Mouse (Mus musculus): ENCODE measurements around the gene Trp53inp2. TPM values are rescaled to one million over a fixed set of nuclear protein-coding genes. Genes with fewer than 3 reads are reported as not detected.
A peak's percentile ranks its signal among the peaks of the same experiment; 100 is the strongest.

The Trp53inp2 gene
- polyA plus RNA-seq, 1 experiment: 211 TPM

DNA sequence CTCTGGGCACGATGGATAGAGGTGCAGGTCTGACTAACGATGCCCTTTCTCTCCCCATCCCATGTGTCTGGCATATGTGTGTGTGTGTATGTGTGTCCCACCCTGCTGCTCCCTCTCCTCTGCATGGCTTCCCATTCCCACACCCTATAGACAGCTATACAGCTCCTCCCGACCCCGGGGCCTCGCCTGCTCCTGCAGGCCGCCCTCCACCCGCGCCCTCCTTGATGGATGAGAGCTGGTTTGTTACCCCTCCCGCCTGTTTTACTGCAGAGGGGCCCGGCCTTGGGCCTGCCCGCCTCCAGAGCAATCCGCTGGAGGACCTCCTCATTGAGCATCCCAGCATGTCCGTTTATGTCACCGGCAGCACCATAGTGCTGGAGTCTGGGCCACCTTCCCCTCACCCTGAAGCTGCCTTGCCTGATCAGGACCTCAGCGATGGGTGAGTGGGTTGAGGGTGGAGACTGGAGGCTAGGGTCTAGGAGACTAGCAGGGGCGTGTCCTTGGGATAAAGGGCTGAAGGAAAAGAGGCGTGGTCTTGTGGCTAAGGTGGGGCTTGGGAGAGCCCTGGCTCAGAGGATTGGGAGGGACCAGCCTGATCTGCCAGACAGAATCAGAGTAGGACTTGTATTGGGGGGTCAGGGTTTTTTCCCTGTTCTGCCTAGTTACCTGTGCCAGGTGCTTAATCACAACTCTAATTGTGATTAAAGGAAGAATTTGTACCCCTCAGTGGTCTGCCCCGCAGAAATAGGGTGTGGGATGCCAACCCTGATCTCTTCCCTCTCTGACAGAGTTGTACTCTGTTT, 5.1 kb downstream of the Trp53inp2 start:
- 56% methylated on average over 18 of the region's 18 CpGs for WGBS
- TF ChIP-seq CTCF (IDR thresholded peaks at IDR 0.05; ENCODE audit: borderline replicate concordance, insufficient read depth, low read depth, low read length) (no peak), POLR2A (IDR thresholded peaks at IDR 0.05; ENCODE audit: borderline replicate concordance, insufficient read depth, low read length) (no peak)
- peak; percentile 26 to 41 for DNase-seq
- H3K27ac ChIP-seq (ENCODE audit: insufficient read depth, low read length): 0 out of 2 replicates have a peak overlapping the region, but pooled peaks have one; percentile 13
- peaks cover 20% of the 10 kb centered on the region for H3K4me1 ChIP-seq (ENCODE audit: control insufficient read depth, insufficient read depth, low read length)
- H3K4me3 ChIP-seq (replicated peaks; ENCODE audit: insufficient read depth, low read depth, low read length): no peak overlapping the region
- no peaks in the 10 kb centered on the region for H3K27me3 ChIP-seq (ENCODE audit: control insufficient read depth, insufficient read depth, low read length)

- peak overlapping the region; percentile 55; the same call in 1 of the 2 replicates for H3K27ac ChIP-seq (ENCODE audit: insufficient read depth, low read length)
- H3K27me3 ChIP-seq (ENCODE audit: control insufficient read depth, insufficient read depth, low read length): no peaks in the 10 kb centered on the region
- H3K4me1 ChIP-seq (ENCODE audit: control insufficient read depth, insufficient read depth, low read length): peaks cover 20% of the 10 kb centered on the region
- H3K4me3 ChIP-seq (replicated peaks; ENCODE audit: insufficient read depth, low read depth, low read length): no peak overlapping the region
- peak; percentile 38 to 59 for DNase-seq
- TF ChIP-seq CTCF (IDR thresholded peaks at IDR 0.05; ENCODE audit: borderline replicate concordance, insufficient read depth, low read depth, low read length): no peak
- no peak for TF ChIP-seq POLR2A (IDR thresholded peaks at IDR 0.05; ENCODE audit: borderline replicate concordance, insufficient read depth, low read length)
- 12% methylated on average over 27 of the region's 27 CpGs for WGBS
These were observed 5.7 kb downstream of the Trp53inp2 start for GRCm38 (mm10) chr2:155386534-155386899.

DNA sequence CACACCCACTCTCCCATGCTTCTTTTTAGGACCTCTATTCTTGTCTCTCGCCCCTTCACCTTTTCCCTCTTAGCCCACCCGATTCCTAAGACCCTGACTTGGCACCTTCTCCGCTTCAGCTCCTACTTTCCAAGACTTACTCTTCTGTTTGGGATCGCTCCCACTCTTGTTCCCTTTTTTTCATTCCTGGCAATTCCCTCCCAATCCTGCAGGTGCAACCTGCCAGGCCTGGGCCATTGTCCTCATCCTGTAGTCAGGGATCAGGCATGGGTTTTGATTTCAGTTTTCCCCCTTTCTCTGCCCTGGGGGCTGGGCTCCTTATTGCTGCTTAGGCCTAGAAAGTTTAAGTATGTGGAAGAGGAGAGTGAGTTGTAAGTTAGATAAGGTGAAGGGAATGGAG, 6.2 kb downstream of the Trp53inp2 start:
- peak in 1 of 2 experiments; percentile 23 for DNase-seq
- TF ChIP-seq POLR2A (IDR thresholded peaks at IDR 0.05; ENCODE audit: borderline replicate concordance, insufficient read depth, low read length) (no peak), CTCF (IDR thresholded peaks at IDR 0.05; ENCODE audit: borderline replicate concordance, insufficient read depth, low read depth, low read length) (no peak)
- no peaks in the 10 kb centered on the region for H3K27me3 ChIP-seq (ENCODE audit: control insufficient read depth, insufficient read depth, low read length)
- H3K4me1 ChIP-seq (ENCODE audit: control insufficient read depth, insufficient read depth, low read length): peaks cover 20% of the 10 kb centered on the region
- peak overlapping the region; percentile 55; the same call in 1 of the 2 replicates for H3K27ac ChIP-seq (ENCODE audit: insufficient read depth, low read length)
- no peak overlapping the region for H3K4me3 ChIP-seq (replicated peaks; ENCODE audit: insufficient read depth, low read depth, low read length)
- 53% methylated on average over 4 of the region's 4 CpGs for whole genome bisulfite sequencing

- Histone ChIP-seq H3K4me3 (replicated peaks; ENCODE audit: insufficient read depth, low read depth, low read length) (no peak overlapping the region), H3K27me3 (ENCODE audit: control insufficient read depth, insufficient read depth, low read length) (no peaks in the 10 kb centered on the region), H3K27ac (ENCODE audit: insufficient read depth, low read length) (0 out of 2 replicates have a peak overlapping the region, but pooled peaks have one; percentile 1), H3K4me1 (ENCODE audit: control insufficient read depth, insufficient read depth, low read length) (peaks cover 17% of the 10 kb centered on the region; the same call in 1 of the 2 replicates)
- peak; percentile 32 to 64 for DNase-seq
- WGBS: 10% methylated on average over 2 of the region's 2 CpGs
- TF ChIP-seq POLR2A (IDR thresholded peaks at IDR 0.05; ENCODE audit: borderline replicate concordance, insufficient read depth, low read length) (no peak), CTCF (IDR thresholded peaks at IDR 0.05; ENCODE audit: borderline replicate concordance, insufficient read depth, low read depth, low read length) (no peak)
These were observed 7.7 kb downstream of the Trp53inp2 start for GRCm38 (mm10) chr2:155388573-155388972.

DNA sequence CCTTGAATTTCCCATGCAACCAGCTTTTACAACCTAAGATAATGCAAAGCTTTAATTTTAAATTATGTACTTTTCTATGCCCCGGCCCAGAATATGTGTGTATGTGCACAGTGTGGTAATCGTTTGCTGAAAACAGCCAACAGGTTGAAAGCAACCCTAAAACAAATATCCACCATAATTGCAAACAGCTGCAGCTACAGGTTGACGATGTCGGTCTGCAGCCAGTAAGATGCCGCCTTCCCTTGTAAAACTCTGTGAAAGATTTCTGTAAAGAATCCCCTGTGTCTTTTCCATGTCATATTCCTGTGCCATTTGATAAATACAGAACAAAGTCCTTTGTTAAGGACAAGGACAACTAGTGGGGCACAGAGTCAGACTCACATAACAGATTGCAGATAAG, 13.7 kb downstream of the Trp53inp2 start:
- TF ChIP-seq CTCF (IDR thresholded peaks at IDR 0.05; ENCODE audit: borderline replicate concordance, insufficient read depth, low read depth, low read length) (no peak), POLR2A (IDR thresholded peaks at IDR 0.05; ENCODE audit: borderline replicate concordance, insufficient read depth, low read length) (no peak)
- no peak for DNase-seq
- no peak overlapping the region for H3K27ac ChIP-seq (ENCODE audit: insufficient read depth, low read length)
- H3K4me1 ChIP-seq (ENCODE audit: control insufficient read depth, insufficient read depth, low read length): no peaks in the 10 kb centered on the region; the same call in 1 of the 2 replicates
- H3K4me3 ChIP-seq (replicated peaks; ENCODE audit: insufficient read depth, low read depth, low read length): no peak overlapping the region
- 87% methylated on average over 5 of the region's 5 CpGs for WGBS
- no peaks in the 10 kb centered on the region for H3K27me3 ChIP-seq (ENCODE audit: control insufficient read depth, insufficient read depth, low read length)

GRCm38 (mm10) chr2:155400276-155400675, 19.4 kb downstream of the Trp53inp2 start:
- no peak overlapping the region for H3K4me3 ChIP-seq (replicated peaks; ENCODE audit: insufficient read depth, low read depth, low read length)
- TF ChIP-seq POLR2A (IDR thresholded peaks at IDR 0.05; ENCODE audit: borderline replicate concordance, insufficient read depth, low read length) (no peak), CTCF (IDR thresholded peaks at IDR 0.05; ENCODE audit: borderline replicate concordance, insufficient read depth, low read depth, low read length) (no peak)
- DNase-seq: peak; percentile 69 to 71
- no peaks in the 10 kb centered on the region for H3K4me1 ChIP-seq (ENCODE audit: control insufficient read depth, insufficient read depth, low read length)
- no peaks in the 10 kb centered on the region for H3K27me3 ChIP-seq (ENCODE audit: control insufficient read depth, insufficient read depth, low read length)
- no peak overlapping the region for H3K27ac ChIP-seq (ENCODE audit: insufficient read depth, low read length)

DNA sequence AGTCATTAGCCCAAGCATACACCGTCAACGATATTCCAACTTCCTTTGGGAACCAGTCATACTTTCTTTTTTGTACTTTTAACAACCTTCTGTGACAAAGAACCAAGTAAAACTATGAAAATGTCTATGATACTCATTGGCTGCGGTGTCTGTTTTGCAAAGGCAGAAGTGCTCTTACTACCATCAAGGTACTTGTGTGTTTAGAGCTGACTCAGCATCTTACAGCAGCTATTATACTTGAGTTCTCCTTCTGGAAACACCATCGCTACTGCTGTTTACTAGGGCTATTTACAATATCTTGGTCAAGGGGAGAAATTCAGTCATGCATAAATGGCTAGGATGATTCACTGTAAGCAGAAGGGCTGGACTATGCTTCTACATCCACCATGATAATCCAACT, 21.1 kb downstream of the Trp53inp2 start:
- Histone ChIP-seq H3K4me1 (ENCODE audit: control insufficient read depth, insufficient read depth, low read length) (no peaks in the 10 kb centered on the region), H3K27ac (ENCODE audit: insufficient read depth, low read length) (no peak overlapping the region), H3K4me3 (replicated peaks; ENCODE audit: insufficient read depth, low read depth, low read length) (no peak overlapping the region), H3K27me3 (ENCODE audit: control insufficient read depth, insufficient read depth, low read length) (no peaks in the 10 kb centered on the region)
- TF ChIP-seq POLR2A (IDR thresholded peaks at IDR 0.05; ENCODE audit: borderline replicate concordance, insufficient read depth, low read length) (no peak), CTCF (IDR thresholded peaks at IDR 0.05; ENCODE audit: borderline replicate concordance, insufficient read depth, low read depth, low read length) (no peak)
- no peak for DNase-seq
- 97% methylated on average over 4 of the region's 4 CpGs for WGBS

GRCm38 (mm10) chr2:155404635-155405034, 23.8 kb downstream of the Trp53inp2 start:
- DNase-seq: no peak
- TF ChIP-seq POLR2A (IDR thresholded peaks at IDR 0.05; ENCODE audit: borderline replicate concordance, insufficient read depth, low read length): no peak
- TF ChIP-seq CTCF (IDR thresholded peaks at IDR 0.05; ENCODE audit: borderline replicate concordance, insufficient read depth, low read depth, low read length): no peak
- H3K27ac ChIP-seq (ENCODE audit: insufficient read depth, low read length): no peak overlapping the region
- no peak overlapping the region for H3K4me3 ChIP-seq (replicated peaks; ENCODE audit: insufficient read depth, low read depth, low read length)
- 93% methylated on average over 1 of the region's 1 CpGs for WGBS
- no peaks in the 10 kb centered on the region for H3K27me3 ChIP-seq (ENCODE audit: control insufficient read depth, insufficient read depth, low read length)
- H3K4me1 ChIP-seq (ENCODE audit: control insufficient read depth, insufficient read depth, low read length): no peaks in the 10 kb centered on the region

Data from cerebellum, adult 2 months (tissue).